Mouse (Mus musculus) ES-E14 (cell line): ENCODE data around the gene Ccdc3. TPM values are rescaled to one million over a fixed set of nuclear protein-coding genes. Genes with fewer than 3 reads are reported as not detected.

Experiments used
- DNase-seq: peaks from one replicate; pipeline ENCODE4 v3.0.0-alpha.2; 2013; ENCODE audit warnings: low read depth, low spot score
- H3K27ac ChIP-seq: 2 replicates; pipeline ENCODE4 v1.5.1; 2012; ENCODE audit warnings: low read depth, mild to moderate bottlenecking, low read length, moderate library complexity, mixed read lengths; ENCODE audit not compliant: poor library complexity, insufficient read depth, severe bottlenecking
- H3K36me3 ChIP-seq: 2 replicates; pipeline ENCODE4 v1.6.1; 2012; ENCODE audit warnings: mild to moderate bottlenecking, low read length, moderate library complexity, mixed read lengths; ENCODE audit not compliant: control insufficient read depth, poor library complexity, insufficient read depth, severe bottlenecking
- H3K4me1 ChIP-seq, 2 experiments: fragments of 150-350 bp in 1 of 2; sonication (generic) in 1 of 2; 2 replicates each; pipeline ENCODE4 v1.6.1; 2012; ENCODE audit warnings: low read length in 2 of 2, mild to moderate bottlenecking in 1 of 2, mixed read lengths in 1 of 2; ENCODE audit not compliant: control insufficient read depth in 2 of 2, insufficient read depth in 2 of 2, poor library complexity in 1 of 2
- H3K4me3 ChIP-seq, 2 experiments: fragments of 150-350 bp in 1 of 2; sonication (generic) in 1 of 2; 2 replicates each; pipeline ENCODE4 v1.5.1; 2012; ENCODE audit warnings: low read length in 2 of 2, low read depth in 1 of 2, mild to moderate bottlenecking in 1 of 2, mixed read lengths in 1 of 2; ENCODE audit not compliant: insufficient read depth in 1 of 2, poor library complexity in 1 of 2, severe bottlenecking in 1 of 2
- H3K9ac ChIP-seq: 2 replicates; pipeline ENCODE4 v1.6.1; 2012; ENCODE audit warnings: low read depth, mild to moderate bottlenecking, low read length, mixed read lengths; ENCODE audit not compliant: poor library complexity, insufficient read depth, severe bottlenecking
- H3K9me3 ChIP-seq: fragments of 150-350 bp; sonication (generic); 2 replicates; pipeline ENCODE4 v1.6.1; 2012; ENCODE audit warnings: low read depth, mild to moderate bottlenecking, low read length; ENCODE audit not compliant: control insufficient read depth, insufficient read depth
- CHD2 ChIP-seq: IDR thresholded peaks from 2 replicates; pipeline ENCODE4 v1.6.1; 2014; ENCODE audit warnings: mild to moderate bottlenecking, low read depth, low read length, inconsistent platforms
- HCFC1 ChIP-seq: IDR thresholded peaks from 2 replicates; pipeline ENCODE4 v1.6.1; 2012; ENCODE audit warnings: low read length, inconsistent platforms, borderline replicate concordance; ENCODE audit not compliant: insufficient read depth
- MAFK ChIP-seq: IDR thresholded peaks from 2 replicates; pipeline ENCODE4 v1.6.1; 2014; ENCODE audit warnings: mild to moderate bottlenecking, low read depth, low read length, inconsistent platforms; ENCODE audit not compliant: insufficient read depth
- ZC3H11A ChIP-seq: IDR thresholded peaks from 2 replicates; pipeline ENCODE4 v1.6.1; 2012; ENCODE audit warnings: low read depth, mild to moderate bottlenecking, inconsistent platforms, low read length, borderline replicate concordance
- ZNF384 ChIP-seq: IDR thresholded peaks from 2 replicates; pipeline ENCODE4 v1.6.1; 2012; ENCODE audit warnings: low read depth, low read length, inconsistent platforms
- in situ Hi-C, 2 experiments: fragments of 600-800 bp; cut with MboI; formaldehyde crosslinking; loops; one replicate each; pipeline ENCODE4 v1.15.1; 2025; ENCODE audit warnings: low sequenced_read_pairs in 2 of 2, inconsistent platforms in 1 of 2; ENCODE audit not compliant: unreplicated experiment in 2 of 2
- total RNA-seq: library from RNA; depleted of rRNA; stranded (reverse); fragments of 300-350 nt; gene quantifications from 2 replicates; pipeline ENCODE4 v1.2.3, GENCODE M21; 2012

Gene Ccdc3
- total RNA-seq, 1 experiment = 9.2 TPM

- in situ Hi-C loops = no loop called here
- Histone ChIP-seq H3K27ac (no peak overlapping the region), H3K36me3 (no peaks in the 10 kb centered on the region), H3K9me3 (no peaks in the 10 kb centered on the region), H3K4me3 (no peak overlapping the region), H3K4me1 (no peaks in the 10 kb centered on the region; a peak in 1 of 4 replicates), H3K9ac (no peak overlapping the region)
- TF ChIP-seq HCFC1 (no peak), CHD2 (no peak)
- no peak for DNase-seq
These were observed 10.2 kb upstream of the Ccdc3 start for GRCm38 (mm10) chr2:5127369-5127768.

- no peaks in the 10 kb centered on the region for H3K9me3 ChIP-seq
- in situ Hi-C loops = no loop called here
- H3K4me3 ChIP-seq = no peak overlapping the region
- no peak for TF ChIP-seq CHD2
- no peak for TF ChIP-seq HCFC1
- no peak for TF ChIP-seq MAFK
- no peak for TF ChIP-seq ZNF384
- no peak for TF ChIP-seq ZC3H11A
- H3K36me3 ChIP-seq = no peaks in the 10 kb centered on the region
- H3K27ac ChIP-seq = no peak overlapping the region
- H3K4me1 ChIP-seq = no peaks in the 10 kb centered on the region; a peak in 1 of 4 replicates
- no peak overlapping the region for H3K9ac ChIP-seq
- DNase-seq = no peak
These were observed 8.5 kb upstream of the Ccdc3 start for GRCm38 (mm10) chr2:5129099-5129498.

GRCm38 (mm10) chr2:5132046-5132445 lies 5.5 kb upstream of the Ccdc3 start:
- Histone ChIP-seq H3K36me3 (no peaks in the 10 kb centered on the region), H3K9me3 (no peaks in the 10 kb centered on the region), H3K27ac (no peak overlapping the region), H3K4me3 (no peak overlapping the region), H3K9ac (no peak overlapping the region), H3K4me1 (no peaks in the 10 kb centered on the region)
- no peak for DNase-seq
- TF ChIP-seq HCFC1 = no peak
- TF ChIP-seq ZNF384 = no peak
- no peak for TF ChIP-seq MAFK
- TF ChIP-seq CHD2 = no peak
- no peak for TF ChIP-seq ZC3H11A
- in situ Hi-C loops = no loop called here

- TF ChIP-seq CHD2 (no peak), HCFC1 (no peak), ZNF384 (no peak), ZC3H11A (no peak), MAFK (no peak)
- no peak for DNase-seq
- Histone ChIP-seq H3K4me1 (peaks cover 5 to 6% of the 10 kb centered on the region in 2 experiments; a peak in 2 of 4 replicates), H3K9ac (no peak overlapping the region), H3K27ac (no peak overlapping the region), H3K4me3 (no peak overlapping the region), H3K36me3 (no peaks in the 10 kb centered on the region), H3K9me3 (no peaks in the 10 kb centered on the region)
- in situ Hi-C loops = no loop called here
These were observed 2.4 kb upstream of the Ccdc3 start for GRCm38 (mm10) chr2:5134959-5135743.
